Mouse (Mus musculus): ENCODE measurements around the gene Bend3.

- no peak for TF ChIP-seq EP300 (optimal IDR thresholded peaks at IDR 0.05)
- no peak for TF ChIP-seq CTCF (IDR thresholded peaks at IDR 0.05; ENCODE audit: low read depth)
Measured at GRCm38 (mm10) chr10:43440981-43441740, 37.5 kb upstream of the Bend3 start.

Data from stomach, postnatal 0 days (tissue).